Mouse (Mus musculus): ENCODE measurements around the gene Gm21836. TPM values are rescaled to one million over a fixed set of nuclear protein-coding genes. Genes with fewer than 3 reads are reported as not detected.
"Not testable (repeated sequence)": the region's sequence is repeated elsewhere in the genome, so short reads cannot be mapped to it uniquely, and the experiment has no call there.

The Gm21836 gene
- not detected for polyA plus RNA-seq (2021)

DNA sequence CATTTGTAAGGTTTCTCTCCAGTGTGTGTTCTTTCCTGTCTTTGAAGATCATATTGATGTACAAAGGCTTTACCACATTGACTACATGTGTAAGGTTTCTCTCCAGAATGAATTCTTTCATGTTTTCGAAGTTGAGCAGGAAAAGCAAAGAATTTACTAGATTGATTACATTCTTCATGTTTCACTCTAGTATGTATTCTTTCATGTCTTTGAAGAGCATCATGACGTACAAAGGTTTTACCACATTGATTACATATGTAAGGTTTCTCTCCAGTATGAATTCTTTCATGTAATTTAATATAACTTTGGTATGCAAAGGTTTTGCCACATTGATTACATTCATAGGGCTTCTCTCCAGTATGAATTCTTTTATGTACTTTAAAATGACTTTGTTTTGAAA is at the start of gene Gm21836:
Gene Gm21836 (minus strand): TSS at position 101 of the 400 bp plus-strand sequence.
- ATAC-seq; in situ Hi-C loops (cut with MboI; ENCODE audit: low pct_unique_long_range_greater_than_20kb); CTCF ChIA-PET; DNase-seq (ENCODE audit: low read depth, low spot score); H3K27me3 ChIP-seq; POLR2A ChIA-PET: not testable (repeated sequence)

DNA sequence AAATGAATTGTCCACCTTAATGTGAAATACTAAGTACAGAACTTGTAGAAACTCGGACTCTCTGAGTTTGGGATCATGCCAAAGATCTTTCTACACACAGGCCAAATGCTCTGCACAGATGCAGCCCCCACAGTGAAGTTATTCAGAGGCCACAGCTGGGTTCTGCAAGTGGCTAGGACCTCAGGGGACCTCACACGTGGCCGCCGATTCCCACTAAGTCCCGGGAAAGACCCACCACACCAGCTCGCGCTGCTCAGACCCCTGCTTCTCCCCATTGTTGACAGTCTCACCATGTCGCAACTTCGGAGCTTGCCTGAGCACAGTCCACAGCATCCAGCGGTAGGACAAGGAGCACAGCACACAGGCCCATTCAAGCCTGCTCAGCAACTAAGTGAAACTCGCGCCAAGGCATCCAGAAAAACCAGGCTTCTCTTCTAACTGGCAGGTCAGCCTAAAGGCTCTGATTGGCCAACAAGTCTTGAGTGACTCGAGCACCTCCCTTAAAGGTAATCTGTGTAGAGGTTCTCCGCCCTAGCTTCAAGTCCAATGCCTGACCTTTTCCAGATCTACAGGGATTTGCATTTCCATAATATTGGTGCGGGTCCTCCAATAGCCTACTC is 13.1 kb downstream of the Gm21836 start:
- in situ Hi-C loops (cut with MboI; ENCODE audit: low pct_unique_long_range_greater_than_20kb); H3K27me3 ChIP-seq; ATAC-seq; POLR2A ChIA-PET; CTCF ChIA-PET; DNase-seq (ENCODE audit: low read depth, low spot score): not testable (repeated sequence)

DNA sequence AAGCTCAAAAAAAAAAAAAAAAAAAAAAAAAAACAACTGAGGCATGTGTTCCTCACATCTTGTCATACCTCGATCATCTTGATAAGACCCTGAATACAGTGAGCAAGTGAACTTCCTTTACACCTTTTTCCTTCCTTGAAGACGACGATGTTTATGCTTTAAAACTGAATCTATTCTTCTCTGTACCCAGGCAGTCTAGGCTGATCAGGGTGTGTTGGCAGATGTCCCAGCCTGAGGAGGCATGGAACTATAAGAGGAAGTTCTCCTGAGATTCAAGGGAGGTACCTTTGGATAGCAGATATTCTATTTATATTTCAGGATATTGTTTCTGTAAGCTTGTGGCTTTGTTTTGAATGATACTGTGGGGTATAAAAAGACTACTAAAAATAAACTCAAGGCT is 15.5 kb downstream of the Gm21836 start:
- ChIA-PET CTCF (no interaction called here), POLR2A (no interaction called here)
- no peak for TF ChIP-seq CTCF (IDR thresholded peaks at IDR 0.05)
- H3K27me3 ChIP-seq, result peaks cover 7% of the 10 kb centered on the region
- in situ Hi-C loops (cut with MboI; ENCODE audit: low pct_unique_long_range_greater_than_20kb), result no loop called here
- ATAC-seq, result no peak
- DNase-seq (ENCODE audit: low read depth, low spot score), result no peak

DNA sequence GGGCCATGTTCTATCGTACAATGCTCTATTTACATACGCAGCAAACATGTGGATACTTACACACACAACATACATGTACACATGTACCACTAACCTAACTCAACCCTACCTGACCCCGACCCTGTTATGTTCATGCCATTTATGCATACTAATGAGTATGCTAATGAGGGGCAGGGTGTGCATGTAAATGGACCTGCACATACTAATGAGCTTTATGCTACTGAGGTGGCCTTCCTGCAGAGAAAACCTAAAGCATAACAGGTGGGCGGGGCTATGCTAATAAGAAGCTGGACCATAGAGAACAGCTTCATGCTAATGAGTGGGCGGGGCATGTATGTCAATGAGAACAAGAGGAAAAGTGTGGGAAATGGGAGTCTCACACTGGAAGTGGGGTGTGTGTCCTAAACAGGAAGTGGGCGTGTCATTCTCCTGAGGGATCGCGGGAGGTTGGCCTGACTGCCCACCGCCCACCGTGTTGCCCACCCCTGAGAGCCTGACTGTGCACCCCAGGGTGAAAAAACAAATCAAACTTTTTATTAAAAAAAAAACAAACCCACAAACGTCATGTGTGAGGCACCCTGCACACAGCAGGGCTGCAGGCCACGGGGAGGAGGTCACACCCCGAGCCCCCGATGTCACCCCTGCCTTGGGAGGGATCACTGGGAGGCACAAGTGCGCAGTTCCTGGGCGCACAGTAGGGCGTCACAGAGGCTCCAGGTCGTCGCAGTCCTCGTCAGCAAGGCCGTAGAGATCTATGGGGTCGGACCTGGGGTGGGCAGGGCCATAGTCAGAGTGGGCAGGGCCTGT is 17.3 kb downstream of the Gm21836 start, which contains the start of gene Ppp2r3d:
Gene Ppp2r3d (minus strand): TSS at position 803 of the 807 bp plus-strand sequence.
- DNase-seq (ENCODE audit: low read depth, low spot score) (no peak), ATAC-seq (peak; percentile 31)
- no peak for TF ChIP-seq CTCF (IDR thresholded peaks at IDR 0.05)
- ChIA-PET CTCF (no interaction called here), POLR2A (no interaction called here)
- H3K27me3 ChIP-seq, result peaks cover 13% of the 10 kb centered on the region
- in situ Hi-C loops (cut with MboI; ENCODE audit: low pct_unique_long_range_greater_than_20kb), result no loop called here

DNA sequence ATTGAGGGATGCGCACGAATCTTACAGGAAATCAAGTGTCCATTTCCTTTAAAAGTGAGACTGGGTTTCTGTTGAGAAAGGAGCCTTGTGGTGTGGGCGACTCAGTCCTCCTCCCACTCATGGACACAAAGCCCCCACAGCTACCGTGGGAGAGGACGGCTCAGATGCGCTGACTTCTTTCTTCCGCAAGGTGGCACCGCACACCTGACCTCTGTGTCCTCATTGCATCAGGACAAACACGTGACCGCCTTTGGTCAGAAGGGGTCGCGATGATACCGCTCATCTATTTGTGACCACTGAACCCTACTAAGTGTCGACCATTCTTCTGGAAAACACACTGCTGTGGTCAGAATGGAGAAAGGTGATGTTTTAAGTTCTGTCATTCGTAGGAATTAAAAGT is 17.9 kb downstream of the Gm21836 start:
- TF ChIP-seq CTCF (IDR thresholded peaks at IDR 0.05), result no peak
- POLR2A ChIA-PET, result no interaction called here
- no peak for DNase-seq (ENCODE audit: low read depth, low spot score)
- in situ Hi-C loops (cut with MboI; ENCODE audit: low pct_unique_long_range_greater_than_20kb), result no loop called here
- peaks cover 16% of the 10 kb centered on the region for H3K27me3 ChIP-seq
- no peak for ATAC-seq
- CTCF ChIA-PET, result no interaction called here

DNA sequence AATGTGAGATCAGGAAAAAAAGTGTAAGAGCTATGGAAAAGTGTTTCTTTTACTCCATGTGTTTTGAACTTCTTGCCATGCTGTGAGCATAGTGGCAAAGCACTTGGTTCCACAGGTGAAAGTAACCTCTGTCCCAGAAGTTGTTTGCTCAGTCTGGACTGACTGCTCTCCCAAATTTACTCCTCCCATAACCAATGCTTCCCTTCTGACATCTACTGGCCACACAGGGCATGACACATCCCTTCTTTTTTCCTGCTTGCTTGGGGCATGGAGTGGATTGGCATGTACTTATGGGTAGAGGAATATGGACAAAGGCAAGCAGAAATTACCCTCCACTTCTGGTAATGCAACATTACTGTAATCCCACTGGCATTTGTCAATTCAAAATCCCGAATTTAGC is 37.0 kb downstream of the Gm21836 start:
- DNase-seq (ENCODE audit: low read depth, low spot score), result no peak
- ChIA-PET CTCF (no interaction called here), POLR2A (no interaction called here)
- TF ChIP-seq CTCF (IDR thresholded peaks at IDR 0.05), result peak; percentile 64
- H3K27me3 ChIP-seq, result no peaks in the 10 kb centered on the region
- in situ Hi-C loops (cut with MboI; ENCODE audit: low pct_unique_long_range_greater_than_20kb), result no loop called here
- ATAC-seq, result peak; percentile 39

Other genes with a start within 250 kb of the Gm21836 start
- gene 2010315B03Rik, start 181.1 kb downstream of the Gm21836 start, polyA plus RNA-seq (2021), result 16.7 TPM
- 116 TPM for gene Ppp2r3d, start 16.9 kb downstream of the Gm21836 start, polyA plus RNA-seq (2021)